Mouse (Mus musculus) megakaryocyte, embryonic 14.5 days (primary cell): Measurements from ENCODE around the gene Tjp1. TPM values are rescaled to one million over a fixed set of nuclear protein-coding genes. Genes with fewer than 3 reads are reported as not detected.

ENCODE experiments used
- H3K27me3 ChIP-seq: replicated peaks from 2 replicates; pipeline ENCODE3; 2012; ENCODE audit warnings: inconsistent platforms
- H3K36me3 ChIP-seq: replicated peaks from 2 replicates; pipeline ENCODE3; 2012; ENCODE audit warnings: low read length, inconsistent platforms, mixed read lengths
- H3K4me1 ChIP-seq: 2 replicates; pipeline ENCODE4 v1.6.1; 2012; ENCODE audit warnings: inconsistent platforms
- H3K4me3 ChIP-seq: replicated peaks from 2 replicates; pipeline ENCODE3; 2012; ENCODE audit warnings: moderate library complexity, mild to moderate bottlenecking, inconsistent platforms
- H3K9me3 ChIP-seq: 2 replicates; pipeline ENCODE4 v1.6.1; 2012; ENCODE audit warnings: inconsistent platforms
- FLI1 ChIP-seq: IDR thresholded peaks from 2 replicates; pipeline ENCODE4 v1.6.1; 2012; ENCODE audit warnings: low read length, inconsistent platforms, mixed read lengths
- GATA1 ChIP-seq: IDR thresholded peaks from 3 replicates; pipeline ENCODE4 v1.6.1; 2012; ENCODE audit warnings: mixed read lengths, low read length, inconsistent platforms, borderline replicate concordance
- polyA plus RNA-seq: library from polyadenylated mRNA; stranded (reverse); fragments of >175 nt; gene quantifications from 2 replicates; pipeline ENCODE4 v1.2.3, GENCODE M21; 2012; ENCODE audit warnings: low replicate concordance; ENCODE audit not compliant: insufficient read depth

The Tjp1 gene
- polyA plus RNA-seq, 1 experiment: 0.83 TPM

DNA sequence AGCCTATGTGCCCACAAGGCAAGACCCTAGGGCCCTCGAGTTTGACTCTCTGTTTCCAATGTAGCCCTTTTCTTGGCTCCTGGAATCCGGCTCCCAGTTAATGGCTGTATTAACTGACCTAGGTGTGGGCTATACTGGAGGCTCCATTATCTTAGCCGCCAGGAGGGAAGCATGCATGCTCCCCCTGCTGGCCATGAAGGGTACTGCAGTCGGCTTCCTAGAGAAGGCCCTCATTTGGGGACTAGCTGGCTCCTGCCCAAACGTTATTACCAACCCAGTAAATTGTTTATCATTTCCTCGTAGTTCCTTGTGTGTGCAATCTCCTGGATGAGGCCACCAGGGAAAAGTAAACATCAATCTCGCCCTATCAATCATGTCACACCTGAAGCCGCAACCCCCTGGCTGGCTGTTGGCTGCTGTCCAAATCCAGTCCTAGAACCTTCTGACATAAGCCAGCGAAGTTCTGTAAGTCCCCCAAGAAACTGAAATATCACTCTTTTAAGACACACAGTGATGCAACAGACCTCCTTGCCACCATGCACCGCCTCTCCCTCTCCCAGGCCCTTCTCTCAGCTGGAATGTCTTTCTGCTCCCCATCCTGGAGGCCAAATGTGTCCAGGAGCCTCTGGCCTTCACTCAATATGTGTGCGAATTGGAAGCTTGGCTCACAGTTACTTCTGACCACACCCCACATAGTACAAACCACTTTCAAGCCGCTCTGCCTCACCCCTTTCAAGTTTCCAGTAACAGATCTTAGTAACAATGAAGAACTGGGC lies 7.6 kb downstream of the Tjp1 start:
- Histone ChIP-seq H3K4me3 (no peak overlapping the region), H3K4me1 (no peaks in the 10 kb centered on the region), H3K27me3 (peaks cover 41% of the 10 kb centered on the region), H3K36me3 (no peaks in the 10 kb centered on the region), H3K9me3 (no peaks in the 10 kb centered on the region)
- TF ChIP-seq FLI1: no peak
- no peak for TF ChIP-seq GATA1

DNA sequence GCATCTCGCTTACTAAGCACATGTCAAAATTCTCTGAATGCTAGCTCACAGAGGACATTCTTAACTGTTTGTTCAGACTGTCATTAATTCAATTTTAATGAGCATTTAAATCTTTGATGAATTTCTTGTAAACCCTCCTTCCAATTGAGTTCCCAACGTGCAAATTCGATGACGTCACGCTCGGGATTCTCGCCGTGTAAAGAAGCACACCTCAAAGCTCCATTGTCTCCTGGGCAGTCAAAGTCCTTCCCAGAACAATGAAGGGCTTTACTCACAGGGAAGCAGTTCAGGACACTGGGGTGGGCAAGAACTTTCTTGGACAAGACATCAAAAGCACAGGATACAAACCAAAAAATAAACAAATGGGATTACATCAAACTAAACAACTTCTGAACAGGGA lies 10.7 kb downstream of the Tjp1 start:
- TF ChIP-seq GATA1: no peak
- TF ChIP-seq FLI1: no peak
- Histone ChIP-seq H3K9me3 (no peaks in the 10 kb centered on the region), H3K36me3 (no peaks in the 10 kb centered on the region), H3K27me3 (peaks cover 32% of the 10 kb centered on the region), H3K4me3 (no peak overlapping the region), H3K4me1 (no peaks in the 10 kb centered on the region)

- TF ChIP-seq FLI1: no peak
- no peak for TF ChIP-seq GATA1
- Histone ChIP-seq H3K4me1 (no peaks in the 10 kb centered on the region), H3K9me3 (peaks cover 4% of the 10 kb centered on the region), H3K36me3 (no peaks in the 10 kb centered on the region), H3K4me3 (no peak overlapping the region), H3K27me3 (peaks cover 25% of the 10 kb centered on the region)
These were observed 14.0 kb downstream of the Tjp1 start for GRCm38 (mm10) chr7:65513451-65514179.

DNA sequence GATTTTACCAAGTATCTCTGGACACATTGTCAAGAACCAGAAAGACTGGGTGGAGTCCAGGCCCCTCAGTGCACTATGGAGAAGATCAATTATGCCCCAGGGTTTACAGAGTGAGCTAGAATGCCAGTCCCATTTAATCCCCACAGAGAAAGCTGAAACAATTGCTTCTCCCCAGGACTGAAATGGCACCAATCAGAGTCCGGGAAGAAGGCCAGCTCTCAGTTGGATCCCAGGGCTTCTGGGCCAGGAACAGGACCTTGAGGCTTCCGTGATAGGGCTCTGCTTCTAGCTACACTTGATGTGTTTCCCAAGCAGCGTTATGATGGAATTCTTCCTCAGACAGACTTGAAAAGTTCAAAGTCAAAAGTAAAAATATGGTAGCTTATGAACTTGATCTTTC lies 18.2 kb downstream of the Tjp1 start:
- Histone ChIP-seq H3K9me3 (peaks cover 9% of the 10 kb centered on the region), H3K4me1 (no peaks in the 10 kb centered on the region), H3K27me3 (peaks cover 25% of the 10 kb centered on the region), H3K36me3 (no peaks in the 10 kb centered on the region), H3K4me3 (no peak overlapping the region)
- TF ChIP-seq GATA1 (no peak), FLI1 (no peak)

DNA sequence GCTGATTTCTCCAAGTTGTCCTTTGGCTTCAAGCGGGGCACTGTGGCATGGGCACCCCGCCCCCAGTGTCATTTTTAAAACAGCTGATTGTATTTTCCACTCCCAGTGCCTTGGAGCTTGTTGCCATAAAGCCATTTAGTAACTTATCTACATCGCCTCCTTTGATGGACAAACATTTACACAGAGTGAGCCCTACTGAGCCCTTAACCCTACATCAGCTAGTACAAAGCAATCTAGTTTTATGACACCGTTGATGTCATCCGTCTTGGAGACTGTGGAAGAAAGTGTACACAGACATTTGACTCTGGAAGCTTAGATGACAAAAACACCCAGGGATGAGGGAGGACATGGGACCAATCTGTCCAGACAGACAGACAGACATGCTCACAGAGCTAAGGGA lies 20.2 kb downstream of the Tjp1 start:
- peaks cover 18% of the 10 kb centered on the region for H3K27me3 ChIP-seq
- no peak overlapping the region for H3K4me3 ChIP-seq
- H3K4me1 ChIP-seq: no peaks in the 10 kb centered on the region
- TF ChIP-seq FLI1 (no peak), GATA1 (no peak)
- H3K9me3 ChIP-seq: peaks cover 9% of the 10 kb centered on the region
- no peaks in the 10 kb centered on the region for H3K36me3 ChIP-seq

DNA sequence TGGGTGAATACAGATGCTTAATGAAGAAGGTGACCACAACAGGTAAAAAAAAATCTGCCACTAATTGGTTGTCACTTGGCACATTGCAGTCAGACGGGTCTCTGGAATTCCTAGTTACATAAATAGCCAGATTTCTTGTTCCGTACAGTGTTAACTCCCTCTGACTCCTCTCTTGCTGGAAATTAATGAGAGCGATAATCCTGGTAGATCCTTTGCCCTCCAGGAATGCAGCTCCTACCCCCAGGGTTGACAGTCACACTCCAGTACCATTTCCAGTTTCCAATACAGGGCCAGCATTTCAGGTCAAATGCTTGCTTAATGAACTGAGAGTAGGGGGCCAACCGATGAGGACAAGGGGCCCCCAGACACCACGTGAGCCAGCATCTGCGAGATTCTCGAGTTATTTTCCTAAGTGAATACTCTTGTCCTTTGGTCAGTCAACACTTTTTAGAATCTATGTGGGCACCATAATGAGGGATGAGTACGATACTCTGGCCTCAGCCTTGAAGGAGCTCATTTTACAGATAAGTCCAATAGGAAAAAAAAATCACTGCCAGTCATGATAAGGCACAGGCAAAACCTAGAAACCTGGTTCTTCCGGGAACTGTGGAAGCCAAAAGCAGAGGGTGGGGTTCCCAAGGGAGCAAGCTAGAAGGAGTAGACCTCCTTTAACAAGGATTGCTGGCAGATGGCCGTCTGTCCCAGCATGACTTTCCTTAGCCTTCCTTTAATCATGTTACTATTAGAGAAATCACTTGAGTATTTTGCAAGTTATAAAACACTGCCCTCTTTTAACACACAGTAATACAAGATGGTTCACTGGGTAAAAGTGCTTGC lies 24.9 kb downstream of the Tjp1 start:
- no peaks in the 10 kb centered on the region for H3K36me3 ChIP-seq
- peaks cover 5% of the 10 kb centered on the region; the same call in 1 of the 2 replicates for H3K4me1 ChIP-seq
- peaks cover 21% of the 10 kb centered on the region for H3K27me3 ChIP-seq
- no peak for TF ChIP-seq FLI1
- no peak for TF ChIP-seq GATA1
- H3K9me3 ChIP-seq: peaks cover 9% of the 10 kb centered on the region
- H3K4me3 ChIP-seq: no peak overlapping the region

DNA sequence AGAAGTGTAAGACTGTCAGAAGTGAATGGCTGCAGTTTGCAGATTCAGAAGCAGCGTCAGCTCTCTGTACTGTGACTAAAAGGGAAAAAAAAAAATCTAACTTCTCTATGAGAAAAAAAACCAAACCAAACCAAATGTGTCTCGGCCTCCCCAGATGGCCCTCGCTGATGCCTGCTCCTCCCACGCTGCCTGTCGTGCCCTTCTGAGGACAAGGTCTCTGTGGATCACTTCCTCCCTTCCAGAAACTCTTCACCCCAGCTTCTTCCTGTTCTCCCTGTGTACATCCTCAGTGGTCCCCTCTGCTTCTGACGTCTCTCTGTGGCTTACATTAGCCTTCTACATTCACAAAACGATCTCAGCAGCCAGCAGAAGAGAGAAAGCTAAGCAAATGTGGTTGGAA lies 26.8 kb downstream of the Tjp1 start:
- Histone ChIP-seq H3K36me3 (no peaks in the 10 kb centered on the region), H3K4me3 (no peak overlapping the region), H3K9me3 (peaks cover 9% of the 10 kb centered on the region), H3K4me1 (peaks cover 5% of the 10 kb centered on the region; the same call in 1 of the 2 replicates), H3K27me3 (peaks cover 15% of the 10 kb centered on the region)
- no peak for TF ChIP-seq GATA1
- no peak for TF ChIP-seq FLI1

GRCm38 (mm10) chr7:65497733-65498583 lies 29.6 kb downstream of the Tjp1 start:
- Histone ChIP-seq H3K36me3 (no peaks in the 10 kb centered on the region), H3K4me1 (peaks cover 5% of the 10 kb centered on the region; the same call in 1 of the 2 replicates), H3K4me3 (no peak overlapping the region), H3K9me3 (peaks cover 9% of the 10 kb centered on the region), H3K27me3 (peaks cover 14% of the 10 kb centered on the region)
- TF ChIP-seq FLI1 (no peak), GATA1 (no peak)

GRCm38 (mm10) chr7:65490526-65490925 lies 37.1 kb downstream of the Tjp1 start:
- Histone ChIP-seq H3K4me3 (no peak overlapping the region), H3K36me3 (no peaks in the 10 kb centered on the region), H3K9me3 (0 out of 2 replicates have a peak, but pooled peaks cover 7% of the 10 kb centered on the region), H3K27me3 (peaks cover 11% of the 10 kb centered on the region), H3K4me1 (no peaks in the 10 kb centered on the region)
- no peak for TF ChIP-seq GATA1
- TF ChIP-seq FLI1: no peak
